Mouse (Mus musculus) liver, adult 2 months (tissue): ENCODE measurements around the gene Traf5.

Experiments used
- CTCF ChIP-seq: fragments of 200-500 bp; IDR thresholded peaks from 2 replicates; pipeline ENCODE4 v1.5.1; 2011; ENCODE audit warnings: low read depth, low read length, control low read depth
- POLR2A ChIP-seq: fragments of 200-500 bp; IDR thresholded peaks from 2 replicates; pipeline ENCODE4 v1.6.1; 2011; ENCODE audit warnings: low read length, control low read depth; ENCODE audit not compliant: insufficient read depth; ENCODE audit errors: extremely low read depth

- TF ChIP-seq CTCF = no peak
- TF ChIP-seq POLR2A = no peak
Measured at GRCm38 (mm10) chr1:192070618-192071051, 21.7 kb downstream of the Traf5 start.
